Mouse (Mus musculus) left cerebral cortex, postnatal 4 days (tissue): ENCODE measurements at regions not wholly inside any gene's neighbourhood (a gene's known extent, or its start where the extent isn't known, plus 50 kb on each side); places are given as distances from the start of the nearest gene placed in this dataset.

Experiments
- DNase-seq: peaks from one replicate; pipeline ENCODE4 v3.0.0-alpha.2; 2022
- intact Hi-C: fragments of 180-260 bp; cut with DNase I; formaldehyde crosslinking; loops from one replicate; pipeline ENCODE4 v1.15.1; 2025

- intact Hi-C loops, result no loop called here
Measured at GRCm38 (mm10) chr1:35822376-35823202, 245.6 kb upstream of the Hs6st1 start.

GRCm38 (mm10) chr1:35823496-35823895 lies 244.7 kb upstream of the Hs6st1 start:
- intact Hi-C loops, result no loop called here
- no peak for DNase-seq

More at GRCm38 (mm10) chr1:35822376-35823202, 245.6 kb upstream of the Hs6st1 start:
- no peak for DNase-seq

- peak; percentile 47 for DNase-seq
- intact Hi-C loops, result no loop called here
Measured at GRCm38 (mm10) chr1:35823981-35824880, 244.0 kb upstream of the Hs6st1 start.

- no peak for DNase-seq
- intact Hi-C loops, result no loop called here
Measured at GRCm38 (mm10) chr1:35825531-35825966, 242.7 kb upstream of the Hs6st1 start.

GRCm38 (mm10) chr1:35826575-35827114 lies 241.6 kb upstream of the Hs6st1 start:
- intact Hi-C loops, result no loop called here
- DNase-seq, result no peak

- intact Hi-C loops, result no loop called here
- DNase-seq, result no peak
Measured at GRCm38 (mm10) chr1:35827471-35827870, 240.7 kb upstream of the Hs6st1 start.

- DNase-seq, result no peak
- intact Hi-C loops, result no loop called here
Measured at GRCm38 (mm10) chr1:35834180-35834579, 234.0 kb upstream of the Hs6st1 start.

- no peak for DNase-seq
- intact Hi-C loops, result no loop called here
Measured at GRCm38 (mm10) chr1:35836552-35836951, 231.6 kb upstream of the Hs6st1 start.

GRCm38 (mm10) chr1:35838625-35839024 lies 229.6 kb upstream of the Hs6st1 start:
- DNase-seq, result no peak
- intact Hi-C loops, result no loop called here

- peak; percentile 56 for DNase-seq
- intact Hi-C loops, result no loop called here
Measured at GRCm38 (mm10) chr1:35839446-35839845, 228.8 kb upstream of the Hs6st1 start.

- DNase-seq, result no peak
- intact Hi-C loops, result no loop called here
Measured at GRCm38 (mm10) chr1:35841626-35842025, 226.6 kb upstream of the Hs6st1 start.

GRCm38 (mm10) chr1:35842707-35843106 lies 225.5 kb upstream of the Hs6st1 start:
- intact Hi-C loops, result no loop called here

GRCm38 (mm10) chr1:35843566-35843965 lies 224.6 kb upstream of the Hs6st1 start:
- intact Hi-C loops, result no loop called here

More at GRCm38 (mm10) chr1:35842707-35843106, 225.5 kb upstream of the Hs6st1 start:
- no peak for DNase-seq

GRCm38 (mm10) chr1:35846224-35846936 lies 221.8 kb upstream of the Hs6st1 start:
- intact Hi-C loops, result no loop called here
- peak; percentile 19 for DNase-seq

More at GRCm38 (mm10) chr1:35843566-35843965, 224.6 kb upstream of the Hs6st1 start:
- DNase-seq, result no peak

GRCm38 (mm10) chr1:35848160-35848954 lies 219.8 kb upstream of the Hs6st1 start:
- intact Hi-C loops, result no loop called here

GRCm38 (mm10) chr1:35849406-35850190 lies 218.6 kb upstream of the Hs6st1 start:
- intact Hi-C loops, result no loop called here
- DNase-seq, result no peak

More at GRCm38 (mm10) chr1:35848160-35848954, 219.8 kb upstream of the Hs6st1 start:
- DNase-seq, result no peak

- intact Hi-C loops, result no loop called here
- DNase-seq, result no peak
Measured at GRCm38 (mm10) chr1:35850191-35850545, 218.0 kb upstream of the Hs6st1 start.

- intact Hi-C loops, result no loop called here
- DNase-seq, result no peak
Measured at GRCm38 (mm10) chr1:35850566-35851085, 217.6 kb upstream of the Hs6st1 start.
